Mouse (Mus musculus): Measurements from ENCODE around the gene Med26.
A peak's percentile ranks its signal among the peaks of the same experiment; 100 is the strongest.

Gene Med26

GRCm38 (mm10) chr8:72487014-72487413 is 61.1 kb downstream of the Med26 start:
- DNase-seq, result no peak

- DNase-seq, result peak in 1 of 2 experiments; percentile 35
Measured at GRCm38 (mm10) chr8:72485456-72486199, 62.4 kb downstream of the Med26 start.

GRCm38 (mm10) chr8:72474826-72475546 is 73.1 kb downstream of the Med26 start, which contains the start of gene Cherp:
TSS of gene Cherp (minus strand) at chr8:72475226.
- DNase-seq, result peak; percentile 98

GRCm38 (mm10) chr8:72470684-72471083 is 77.4 kb downstream of the Med26 start:
- DNase-seq, result peak in 1 of 2 experiments; percentile 45

GRCm38 (mm10) chr8:72469984-72470383 is 78.1 kb downstream of the Med26 start:
- no peak for DNase-seq

GRCm38 (mm10) chr8:72469243-72469642 is 78.8 kb downstream of the Med26 start:
- no peak for DNase-seq

- no peak for DNase-seq
Measured at GRCm38 (mm10) chr8:72464211-72464610, 83.9 kb downstream of the Med26 start.

- DNase-seq, result no peak
Measured at GRCm38 (mm10) chr8:72459881-72460533, 88.1 kb downstream of the Med26 start.

- DNase-seq, result no peak
Measured at GRCm38 (mm10) chr8:72458457-72458856, 89.6 kb downstream of the Med26 start.

- DNase-seq, result no peak
Measured at GRCm38 (mm10) chr8:72457806-72458205, 90.3 kb downstream of the Med26 start.

GRCm38 (mm10) chr8:72455317-72455716 is 92.8 kb downstream of the Med26 start:
- DNase-seq, result no peak

- DNase-seq, result no peak
Measured at GRCm38 (mm10) chr8:72453904-72454303, 94.2 kb downstream of the Med26 start.

- no peak for DNase-seq
Measured at GRCm38 (mm10) chr8:72451516-72451915, 96.6 kb downstream of the Med26 start.

GRCm38 (mm10) chr8:72445071-72445470 is 103.0 kb downstream of the Med26 start:
- DNase-seq, result no peak

Data from cerebellum, postnatal 25 days (tissue).